Mouse (Mus musculus): Measurements from ENCODE around the gene Ezr.

The Ezr gene

DNA sequence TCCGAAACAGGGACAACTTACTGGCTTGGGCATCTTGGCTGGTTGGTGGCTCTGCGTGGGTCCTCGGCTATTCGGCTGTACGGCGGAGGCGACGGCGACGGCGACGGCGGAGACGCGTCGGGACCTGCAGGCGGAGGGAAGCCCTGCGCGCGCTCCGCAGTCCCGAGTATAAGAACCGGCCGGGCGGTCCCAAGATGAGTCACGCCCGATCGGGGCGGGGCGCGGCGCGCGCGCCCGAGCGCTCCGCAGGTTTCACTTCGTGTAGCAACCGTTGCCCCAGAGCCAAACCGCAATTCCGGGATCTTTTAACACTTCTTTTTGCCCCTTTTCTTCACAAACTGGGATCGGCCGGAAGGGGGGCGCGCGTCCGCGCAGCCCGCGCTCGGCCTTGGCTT, at the start of gene Ezr:
Gene Ezr, minus strand, starts transcription at position 174 of the 395 bp plus-strand sequence.
- DNase-seq (ENCODE audit: low spot score), result peak; percentile 29

DNA sequence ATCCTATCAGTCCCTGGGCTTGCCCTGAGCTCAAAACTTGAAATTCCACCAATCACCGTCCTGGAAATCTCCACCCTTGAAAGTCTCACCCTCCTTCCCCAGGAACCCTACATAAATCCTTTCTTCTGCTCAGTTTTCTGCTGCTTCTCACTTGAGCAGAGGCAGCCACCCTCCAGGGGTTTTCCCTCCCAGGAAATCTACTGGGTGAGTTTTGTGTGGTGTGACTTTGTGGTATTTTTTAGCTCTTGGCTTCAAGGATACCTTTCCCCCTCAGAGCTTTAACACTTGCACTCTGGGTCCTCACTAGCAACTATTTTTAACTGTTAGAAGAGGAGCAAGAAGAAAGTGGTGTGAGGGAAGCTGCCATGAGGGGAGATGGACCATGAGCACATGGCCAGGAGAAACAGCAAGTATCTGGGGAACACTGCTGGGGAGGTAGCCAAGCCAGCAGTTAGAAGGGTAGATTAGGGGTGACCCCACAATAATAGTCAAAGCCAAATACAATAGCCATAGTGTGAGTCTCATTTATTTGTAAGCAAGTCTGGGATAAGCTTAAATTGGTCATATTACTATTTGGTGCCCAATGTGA, 47.5 kb upstream of the Ezr start:
- no peak for DNase-seq (ENCODE audit: low spot score)

DNA sequence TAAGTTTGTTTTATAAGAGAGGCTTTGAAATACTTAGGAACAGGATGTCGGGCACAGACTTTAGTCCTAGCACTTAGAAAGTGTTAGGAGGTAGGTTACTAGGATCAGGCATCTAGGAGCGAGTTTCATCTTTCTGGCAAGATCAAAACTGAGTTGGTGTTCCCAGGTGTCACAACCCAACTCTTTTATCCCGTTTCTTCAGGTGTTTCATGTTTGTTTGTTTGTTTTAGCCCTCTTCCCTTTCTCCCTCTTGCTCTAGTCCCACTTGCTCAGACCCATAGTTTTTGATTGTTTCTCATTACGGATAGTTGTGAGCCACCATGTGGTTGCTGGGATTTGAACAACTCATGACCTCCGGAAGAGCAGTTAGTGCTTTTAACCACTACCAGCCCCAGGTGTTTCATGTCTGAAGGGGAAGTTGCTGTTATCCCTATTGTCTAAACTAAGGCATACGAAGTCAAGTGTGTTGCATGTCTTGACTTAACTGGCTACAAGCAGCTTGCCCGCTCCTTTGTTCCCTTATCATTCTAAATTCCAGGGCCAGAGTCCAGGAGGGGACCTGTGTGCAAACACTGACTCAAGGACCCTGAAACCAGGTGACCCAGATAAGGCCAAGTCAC, 46.1 kb upstream of the Ezr start:
- no peak for DNase-seq (ENCODE audit: low spot score)

DNA sequence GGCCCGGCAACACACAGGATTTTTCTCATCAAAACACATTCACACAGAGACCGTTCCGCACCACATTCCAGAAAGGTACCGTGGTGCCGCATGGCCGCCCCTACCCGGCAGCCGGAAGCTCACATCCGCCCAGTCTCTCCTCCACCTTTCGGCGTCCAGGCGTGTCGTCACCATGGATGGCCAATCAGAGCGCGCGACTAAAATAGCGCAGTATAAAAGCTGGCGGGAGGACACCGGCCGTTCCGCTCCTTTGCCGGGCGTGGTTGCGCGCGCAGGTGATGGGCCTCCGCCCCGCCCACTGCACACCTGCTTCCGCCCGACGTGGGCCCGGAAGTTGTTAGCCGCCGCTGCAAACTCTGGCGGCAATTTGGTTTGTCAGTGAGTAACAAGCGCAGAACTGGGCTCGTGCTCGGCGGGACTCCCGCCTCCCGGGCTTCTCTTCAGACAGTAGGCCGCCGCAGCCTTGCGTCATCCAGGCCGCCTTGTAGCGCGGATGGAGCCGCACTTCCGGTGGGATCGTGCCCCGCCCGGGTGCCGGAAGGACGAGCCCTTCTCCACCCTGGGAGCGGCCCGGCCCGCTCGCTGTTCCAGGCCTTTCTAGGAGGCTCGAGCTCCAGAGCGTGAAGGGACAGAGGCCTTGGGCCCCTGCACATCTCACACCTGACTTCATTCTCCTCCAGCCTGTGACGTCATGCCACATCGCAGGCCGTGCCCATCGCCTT, 45.3 kb upstream of the Ezr start:
- peak; percentile 86 for DNase-seq (ENCODE audit: low spot score)

DNA sequence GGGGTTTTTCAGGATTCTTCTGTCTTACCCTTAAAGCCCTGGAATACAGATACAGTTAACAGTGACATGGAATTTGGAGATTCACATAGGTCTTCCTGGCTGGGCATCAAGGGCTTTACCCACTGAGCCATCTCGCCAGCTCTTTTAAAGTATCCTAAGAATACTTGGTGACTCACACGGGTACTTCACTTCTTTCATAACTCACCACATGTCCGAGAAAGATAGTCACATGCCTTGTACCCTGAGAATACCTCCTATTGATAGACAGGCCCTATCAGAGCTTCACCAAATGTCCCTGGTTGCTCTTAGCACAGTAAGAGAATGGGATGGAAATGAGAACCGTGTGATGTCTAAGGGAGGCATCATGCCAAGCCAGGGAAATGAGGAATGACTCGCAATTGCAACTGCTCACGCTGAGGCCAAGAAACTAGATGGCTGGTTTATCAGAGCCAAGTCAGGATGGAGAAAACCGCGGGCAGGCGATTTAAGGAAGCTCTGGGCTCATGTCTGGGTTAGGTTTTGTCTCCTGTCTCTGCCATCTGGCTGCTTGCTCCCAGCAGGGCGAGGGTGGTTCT, 44.7 kb upstream of the Ezr start:
- DNase-seq (ENCODE audit: low spot score), result peak; percentile 30

DNA sequence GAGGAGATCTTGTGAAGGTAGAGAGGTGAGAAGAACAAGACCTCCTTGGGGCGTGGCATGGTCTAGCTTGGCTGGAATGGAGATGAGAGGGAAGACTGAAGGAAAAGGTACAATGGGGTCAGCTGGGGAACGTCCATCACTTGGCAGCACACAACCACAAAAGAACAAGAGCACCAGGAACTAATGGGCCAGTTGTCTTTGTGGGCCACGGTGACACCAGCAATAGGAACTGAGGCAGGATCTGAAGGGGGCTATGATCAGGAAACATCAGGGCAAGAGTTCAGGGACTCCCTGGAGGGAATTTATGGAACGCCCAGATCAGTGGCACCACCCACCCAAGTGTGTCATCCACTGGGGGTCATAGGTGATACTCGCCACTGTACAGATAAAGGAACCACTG, 34.2 kb upstream of the Ezr start:
- no peak for DNase-seq (ENCODE audit: low spot score)

DNA sequence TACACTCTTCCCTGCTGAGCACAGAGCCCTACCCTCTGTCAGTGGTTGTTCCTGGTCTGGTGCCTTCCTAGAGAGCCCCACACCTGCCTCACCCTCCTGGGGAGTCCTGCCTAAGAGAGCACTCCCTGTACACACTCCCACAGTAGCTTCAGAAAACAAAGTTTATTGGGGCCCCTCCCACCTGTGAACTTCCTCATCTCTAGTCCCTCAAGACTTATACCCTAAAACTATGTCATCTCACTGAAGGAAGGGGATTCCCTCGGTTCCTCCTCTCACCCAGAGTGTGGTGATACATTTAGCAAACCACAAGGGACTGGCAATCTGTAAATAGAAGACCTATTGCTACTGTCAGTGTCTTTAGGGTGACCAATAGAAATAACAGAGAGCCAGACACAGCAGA, 33.6 kb upstream of the Ezr start:
- DNase-seq (ENCODE audit: low spot score), result no peak

DNA sequence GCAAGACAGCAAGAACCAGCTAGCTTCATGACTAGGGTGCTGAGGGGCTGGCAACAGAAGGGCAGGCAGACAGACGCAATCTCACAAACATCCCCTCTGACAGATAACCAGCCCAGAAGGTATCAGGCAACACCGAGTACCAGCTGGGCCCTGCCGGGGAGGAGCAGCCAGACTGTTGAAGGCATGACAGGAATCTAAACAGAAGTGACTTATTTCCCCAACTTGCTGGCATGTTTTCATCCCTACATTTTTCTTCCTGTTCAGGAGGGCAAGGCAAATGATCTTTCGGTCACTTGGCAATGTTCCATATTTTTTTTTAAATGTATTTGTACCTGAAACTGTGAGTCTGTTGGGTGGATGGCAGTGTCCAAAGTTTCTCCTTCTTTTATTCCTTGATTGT, 32.1 kb upstream of the Ezr start:
- no peak for DNase-seq (ENCODE audit: low spot score)

DNA sequence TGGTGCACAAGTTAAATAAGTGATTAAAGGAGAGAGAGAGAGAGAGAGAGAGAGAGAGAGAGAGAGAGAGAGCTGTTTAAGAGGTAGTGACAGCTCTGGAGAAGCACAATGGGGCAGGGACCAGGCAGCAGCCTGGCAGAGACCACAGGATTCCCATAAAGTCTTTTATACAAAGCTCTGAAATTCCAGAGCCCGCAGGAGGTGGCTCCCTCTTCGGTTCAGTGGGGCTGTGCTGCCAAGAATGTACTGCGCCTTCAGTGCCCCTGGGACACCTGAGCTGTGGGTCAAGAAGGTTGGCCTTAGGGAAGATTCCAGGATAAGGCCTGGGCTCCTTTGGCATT, 30.2 kb upstream of the Ezr start:
- no peak for DNase-seq (ENCODE audit: low spot score)

DNA sequence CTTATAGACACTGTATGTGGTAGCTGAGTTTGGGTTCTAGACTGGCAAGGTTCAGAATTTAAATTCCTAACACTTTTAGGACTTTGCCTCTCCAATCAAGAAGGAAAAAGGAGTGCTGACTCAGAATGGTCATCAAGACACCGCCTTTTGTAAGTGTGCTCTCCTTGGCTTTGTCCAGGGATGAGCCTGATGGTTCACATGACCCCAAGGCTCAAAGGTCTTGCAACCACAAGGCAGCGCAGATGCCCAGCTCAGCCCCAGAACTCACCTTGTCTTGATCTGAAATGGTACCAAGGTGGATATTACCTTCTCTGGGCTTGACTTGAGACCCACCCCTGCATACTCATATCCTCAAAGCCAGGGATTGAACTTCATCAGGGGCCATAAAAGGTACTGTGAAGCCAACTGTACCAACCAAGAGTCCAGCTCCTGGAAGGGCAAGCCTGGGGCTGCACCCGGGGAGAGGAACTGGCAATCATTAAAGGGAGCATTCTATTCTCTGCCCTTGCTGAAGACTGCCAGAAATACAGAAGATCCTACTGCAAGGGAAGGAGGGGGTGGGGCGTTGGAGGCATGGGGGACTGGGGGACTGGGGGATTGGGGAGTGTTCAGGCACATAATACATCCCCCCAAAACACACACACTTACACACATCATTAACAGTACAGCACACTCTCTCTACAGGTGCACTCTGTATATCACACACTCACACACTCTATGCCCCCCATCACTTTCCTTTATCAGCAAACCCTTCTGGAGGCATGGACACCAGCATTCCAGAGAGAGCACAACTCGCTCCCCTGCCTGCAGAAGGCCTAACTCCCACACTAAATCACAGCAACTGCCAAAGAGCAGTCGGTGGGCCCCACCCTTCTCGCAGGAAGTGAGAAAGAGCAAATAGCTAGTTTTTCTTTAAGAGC, 29.6 kb upstream of the Ezr start:
- DNase-seq (ENCODE audit: low spot score), result no peak

DNA sequence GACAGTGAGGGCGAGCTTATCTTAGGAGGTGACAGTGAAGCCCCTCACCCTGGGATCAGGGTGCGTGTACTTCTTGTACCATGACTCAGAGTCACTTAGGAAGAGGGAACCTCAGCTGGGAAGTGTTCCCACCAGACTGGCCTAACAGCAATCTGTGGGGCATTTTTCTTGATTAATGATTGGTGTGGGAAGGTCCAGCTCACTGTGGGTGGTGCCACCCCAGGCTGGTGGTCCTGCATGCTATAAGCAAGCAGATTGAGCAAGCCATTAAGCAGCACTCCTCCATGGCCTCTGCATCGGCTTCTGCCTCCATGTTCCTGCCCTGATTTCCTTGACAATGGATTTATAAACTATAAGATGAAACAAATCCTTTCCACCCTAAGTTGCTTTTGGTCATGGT, 26.7 kb upstream of the Ezr start:
- no peak for DNase-seq (ENCODE audit: low spot score)

DNA sequence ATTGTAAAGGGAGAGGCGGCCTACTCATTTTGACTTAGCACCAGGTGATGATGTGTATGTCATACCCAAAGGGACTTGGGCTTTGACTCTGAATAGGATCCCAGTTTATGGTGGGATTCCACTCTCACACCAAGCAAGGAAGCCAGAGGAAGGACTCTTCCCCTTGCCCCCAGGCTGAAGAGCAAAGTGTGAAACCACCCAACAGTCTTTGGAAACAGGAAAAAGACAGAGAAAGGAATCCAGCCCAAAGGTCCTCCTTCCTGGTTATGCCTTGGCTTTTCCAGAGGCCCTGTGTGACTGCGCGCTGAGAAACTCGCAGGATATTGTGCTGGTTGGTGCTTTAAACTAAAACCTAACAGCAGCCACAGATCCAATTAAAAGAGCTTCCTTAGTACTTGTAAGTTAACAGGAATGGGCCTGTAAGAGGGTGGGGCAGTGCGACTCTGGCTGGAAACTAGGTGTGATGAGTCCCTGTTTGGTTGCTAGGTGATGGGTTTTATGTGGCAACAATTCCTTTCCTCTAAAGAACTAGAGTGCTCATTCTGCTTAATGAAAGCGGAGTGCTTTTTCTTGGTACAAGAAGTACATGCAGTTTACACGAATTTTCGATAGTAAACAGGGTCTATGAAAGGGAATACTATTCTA, 26.1 kb upstream of the Ezr start:
- peak; percentile 15 for DNase-seq (ENCODE audit: low spot score)

DNA sequence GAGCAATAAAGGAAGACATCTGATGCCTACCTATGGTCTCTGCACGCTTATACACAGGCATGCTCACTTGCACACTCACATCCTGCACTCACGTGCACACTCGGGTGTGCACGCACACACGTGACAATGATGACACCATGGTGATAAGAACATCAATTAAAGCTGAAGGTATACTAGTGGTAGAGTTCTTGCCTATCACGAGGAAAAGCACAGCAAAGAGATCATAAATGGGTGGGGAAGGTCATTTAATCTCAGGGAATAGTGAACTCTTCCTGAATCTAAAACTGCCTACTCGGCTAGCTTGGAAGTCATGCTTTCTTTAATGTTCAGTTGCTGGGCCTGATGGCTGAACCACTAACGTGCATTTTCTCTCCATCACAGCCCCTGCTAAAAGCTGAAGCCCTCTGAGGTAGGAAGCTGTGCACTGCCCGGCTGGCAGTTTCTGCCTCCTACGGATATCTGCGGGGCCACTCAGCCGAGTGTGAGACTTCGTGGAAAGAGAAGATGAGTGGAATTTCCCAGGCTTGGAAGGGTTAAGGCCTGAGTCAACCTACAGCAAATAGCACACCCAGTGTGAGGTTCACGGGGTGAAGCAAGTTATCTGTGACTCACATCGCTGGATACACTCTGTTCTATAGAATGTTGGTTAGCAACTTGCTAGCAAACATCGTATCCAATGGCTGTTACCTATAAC, 25.4 kb upstream of the Ezr start:
- no peak for DNase-seq (ENCODE audit: low spot score)

DNA sequence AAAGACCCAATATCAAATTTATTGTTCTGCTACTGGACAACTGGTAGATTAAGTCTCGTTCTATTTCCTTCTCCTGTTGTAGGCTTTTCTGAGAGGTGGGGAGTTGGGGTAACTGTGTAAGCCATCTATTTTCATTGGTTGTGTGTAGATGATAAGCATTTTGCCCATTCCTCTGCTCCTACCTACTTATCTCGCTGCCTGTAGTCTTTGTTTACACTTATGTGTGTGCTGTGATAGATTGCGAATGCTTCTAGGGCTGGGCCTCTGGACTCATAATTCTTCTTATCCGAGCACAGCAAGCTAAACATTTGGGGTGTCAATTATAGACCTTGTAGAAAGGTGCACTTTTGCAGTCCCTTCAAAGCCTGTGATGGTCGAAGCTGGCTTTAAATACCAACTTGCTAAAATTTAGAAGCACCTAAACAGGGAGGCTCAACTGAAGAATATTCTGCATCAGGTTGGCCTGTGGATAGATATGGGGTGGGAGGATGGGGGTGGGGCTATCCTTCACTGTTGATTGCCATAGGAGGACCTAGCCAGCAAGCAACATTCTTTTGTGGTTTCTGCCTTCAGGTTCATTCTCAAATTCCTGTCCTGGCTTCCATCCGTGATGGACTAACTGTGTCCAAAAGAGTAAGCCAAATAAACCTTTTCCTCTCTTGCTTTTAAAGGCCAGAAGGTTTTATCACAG, 22.4 kb upstream of the Ezr start:
- no peak for DNase-seq (ENCODE audit: low spot score)

DNA sequence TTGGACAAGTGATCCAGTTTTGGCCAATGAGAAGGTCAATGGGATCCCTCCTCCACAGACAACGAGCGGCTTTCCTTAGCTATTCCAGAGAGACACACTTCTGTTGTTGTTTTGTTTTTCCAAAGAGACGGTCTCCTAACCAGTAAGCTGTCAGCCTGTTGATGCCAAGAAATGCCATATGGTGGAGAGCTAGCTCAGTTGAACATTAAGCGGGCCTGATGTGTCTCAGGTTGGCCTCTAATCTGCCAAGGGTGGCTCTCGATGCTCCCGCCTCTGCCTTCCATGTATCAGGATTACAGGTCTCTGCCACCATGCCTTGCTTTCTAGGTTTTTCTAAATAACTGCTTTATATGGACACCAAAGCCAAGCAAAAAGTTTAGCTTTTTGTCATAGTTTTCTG, 21.5 kb upstream of the Ezr start:
- no peak for DNase-seq (ENCODE audit: low spot score)

DNA sequence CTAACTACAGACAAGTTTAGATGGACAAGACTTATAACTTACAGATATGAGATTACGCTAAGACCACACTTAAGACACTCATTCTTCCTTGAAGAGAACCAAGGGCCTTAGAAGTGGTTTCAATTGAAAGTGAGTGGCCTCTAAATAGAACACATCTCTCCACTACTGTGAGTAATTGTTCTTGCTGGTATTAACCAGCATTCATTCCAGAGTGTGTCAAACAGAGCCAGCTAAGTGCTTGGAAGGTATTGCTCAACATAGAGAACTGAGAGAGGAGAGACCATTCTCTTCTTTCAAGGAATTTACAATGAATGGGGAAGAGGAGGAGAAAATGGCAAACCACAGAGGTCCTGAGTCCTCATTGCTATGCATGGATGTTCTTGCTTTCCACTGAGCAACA, 21.0 kb upstream of the Ezr start:
- DNase-seq (ENCODE audit: low spot score), result no peak

DNA sequence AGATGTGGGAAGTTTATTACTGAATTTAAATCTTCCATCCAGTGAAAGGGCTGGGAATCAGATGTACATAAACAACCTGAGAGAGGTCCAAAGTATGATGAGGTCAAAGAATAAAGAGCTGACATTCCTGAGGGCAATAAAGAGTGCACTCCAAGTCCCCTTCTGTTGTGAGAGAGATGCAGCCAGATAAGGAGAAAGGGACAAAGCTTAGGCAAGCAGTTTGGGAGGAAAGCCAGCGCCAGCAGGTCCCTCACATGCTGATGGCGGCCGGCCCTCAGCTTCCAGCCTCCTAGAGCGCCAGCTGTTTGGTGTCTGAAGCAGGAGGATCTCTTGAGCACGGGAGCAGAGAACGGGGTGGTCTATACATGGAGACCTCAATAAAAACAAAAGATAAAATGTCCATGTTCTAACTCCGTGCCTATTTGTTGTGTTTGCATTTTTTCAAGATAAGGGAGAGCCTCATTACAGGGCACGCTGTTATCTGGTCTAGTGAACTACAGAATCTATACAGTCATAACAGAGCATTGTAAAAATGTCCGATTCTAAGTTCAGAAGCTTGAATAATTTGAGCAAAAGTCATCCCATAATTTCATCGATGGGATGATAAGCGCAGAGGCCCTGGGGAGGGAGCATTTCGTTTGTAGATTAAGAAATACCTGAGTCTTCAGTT, 15.9 kb upstream of the Ezr start:
- no peak for DNase-seq (ENCODE audit: low spot score)

DNA sequence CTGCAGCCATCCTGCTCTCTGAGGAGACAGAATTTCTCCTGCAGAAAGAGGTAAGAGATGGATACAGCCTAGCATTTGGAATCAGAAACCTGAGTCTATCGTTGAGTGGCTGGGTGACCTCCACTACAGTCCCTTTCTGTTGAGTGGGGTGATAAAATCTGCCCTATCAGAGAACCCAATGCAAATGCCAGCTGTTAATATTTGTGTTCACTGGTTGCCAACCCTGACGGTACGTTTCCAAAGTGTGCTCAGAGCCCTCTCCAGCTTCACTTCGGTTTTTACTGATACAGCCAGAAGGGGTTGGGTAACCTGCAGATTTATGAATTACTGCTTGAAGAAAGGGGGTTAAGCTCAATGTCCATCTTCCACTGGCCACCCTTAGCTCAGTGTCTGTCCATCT, 14.9 kb upstream of the Ezr start:
- no peak for DNase-seq (ENCODE audit: low spot score)

DNA sequence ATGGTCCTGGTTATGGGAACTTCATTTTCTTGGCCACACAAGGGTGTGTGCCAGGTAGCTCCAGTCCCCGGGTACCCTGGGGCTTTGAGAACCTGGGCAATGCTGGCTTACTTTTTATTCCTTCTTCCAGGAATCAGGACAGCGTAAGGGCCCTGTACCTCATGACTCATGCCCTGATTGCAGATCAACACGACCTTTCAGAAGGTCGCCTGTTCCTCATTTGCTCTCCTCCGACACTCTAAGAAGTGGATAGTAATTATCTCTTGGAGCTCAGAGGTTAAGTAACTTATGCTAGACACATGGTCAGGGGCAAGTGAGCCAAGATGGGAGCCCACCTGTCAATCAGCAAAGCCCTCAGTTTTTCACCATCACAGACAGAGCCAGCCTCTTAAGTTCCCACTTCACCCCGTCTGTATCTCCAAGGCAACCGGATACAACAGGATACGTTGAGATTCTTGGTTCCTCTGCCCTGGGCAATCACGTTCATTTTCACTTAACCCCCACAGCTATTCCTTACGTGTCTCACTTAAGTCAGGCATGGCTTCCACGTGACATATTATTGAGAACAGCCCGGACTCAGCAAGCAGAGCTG, 11.7 kb upstream of the Ezr start:
- no peak for DNase-seq (ENCODE audit: low spot score)
